Mouse (Mus musculus): ENCODE data around the gene Kif26b.

Kif26b gene

DNA sequence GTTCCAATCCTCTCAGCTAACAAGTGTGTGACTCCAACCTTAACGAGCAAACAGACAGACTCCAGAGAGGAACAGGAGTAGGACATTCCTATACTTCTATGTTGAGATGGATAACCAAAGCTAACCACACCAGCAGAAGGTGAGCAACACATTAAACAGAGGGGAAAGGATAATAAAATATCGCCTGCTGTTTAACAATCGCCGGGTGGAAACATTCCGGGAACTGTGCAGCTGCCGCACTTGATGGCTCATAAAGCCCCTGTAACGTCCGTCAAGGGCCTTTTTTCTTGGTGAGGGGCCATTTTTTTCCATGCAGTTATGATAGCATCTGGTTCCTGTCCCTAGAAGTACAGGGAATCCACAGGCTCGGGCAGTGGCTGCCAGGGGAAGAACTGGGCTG lies 204.1 kb downstream of the Kif26b start:
- no peak for DNase-seq

DNA sequence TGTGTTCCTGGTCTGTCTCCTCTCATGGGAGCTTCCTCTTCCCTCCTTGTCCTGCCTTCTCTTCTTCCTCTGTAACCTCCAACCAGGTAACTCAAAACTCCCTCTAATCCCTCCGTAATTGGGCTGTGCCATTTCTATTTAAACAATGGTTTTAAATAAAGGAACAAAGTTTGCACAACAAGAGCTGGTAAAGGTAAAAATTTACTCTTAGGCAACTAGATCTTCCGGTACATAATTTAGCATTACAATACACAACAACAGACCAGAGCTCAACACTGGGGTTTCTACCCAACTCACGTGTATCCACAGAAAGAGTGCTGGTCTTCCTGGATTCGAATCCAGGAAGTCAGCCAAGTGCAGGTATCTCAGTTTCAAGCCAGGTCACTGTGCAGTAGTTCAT lies 205.7 kb downstream of the Kif26b start:
- no peak for DNase-seq

DNA sequence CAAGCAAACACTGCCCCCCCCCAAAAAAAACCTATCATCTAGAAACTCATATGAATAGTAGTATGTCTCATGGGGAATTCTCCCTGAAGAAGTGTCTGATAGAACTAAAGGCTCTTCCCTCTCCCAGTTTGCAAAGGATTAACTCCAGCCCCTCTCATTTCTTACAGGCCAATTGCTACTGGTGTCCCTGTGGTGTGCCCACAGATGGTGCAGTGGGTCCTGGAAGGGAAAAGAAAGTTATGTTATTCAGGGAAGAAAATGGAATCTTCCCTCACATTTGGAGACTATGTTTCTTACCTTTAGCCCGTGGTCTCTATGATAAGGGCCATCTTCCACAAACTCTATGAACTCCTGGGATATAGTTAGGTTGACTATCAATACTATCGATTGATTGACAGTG lies 208.0 kb downstream of the Kif26b start:
- no peak for DNase-seq

DNA sequence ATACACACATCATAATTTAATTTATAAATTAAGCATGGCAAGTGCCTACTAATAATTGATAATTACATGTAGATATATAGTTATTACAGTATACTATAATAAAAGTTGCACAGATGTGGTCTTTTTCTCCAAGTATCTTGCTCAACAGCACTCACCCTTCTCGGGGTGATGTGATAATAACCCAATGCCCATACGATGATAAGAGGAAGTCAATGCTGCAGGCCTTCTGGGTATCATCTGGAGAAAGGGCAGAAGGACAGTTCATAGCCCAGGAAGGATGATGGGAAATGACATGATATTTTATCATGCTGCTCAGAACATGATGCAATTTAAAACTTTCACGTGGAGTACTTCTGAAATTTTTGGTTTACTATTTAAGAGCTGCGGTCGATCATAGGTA lies 214.9 kb downstream of the Kif26b start:
- no peak for DNase-seq

DNA sequence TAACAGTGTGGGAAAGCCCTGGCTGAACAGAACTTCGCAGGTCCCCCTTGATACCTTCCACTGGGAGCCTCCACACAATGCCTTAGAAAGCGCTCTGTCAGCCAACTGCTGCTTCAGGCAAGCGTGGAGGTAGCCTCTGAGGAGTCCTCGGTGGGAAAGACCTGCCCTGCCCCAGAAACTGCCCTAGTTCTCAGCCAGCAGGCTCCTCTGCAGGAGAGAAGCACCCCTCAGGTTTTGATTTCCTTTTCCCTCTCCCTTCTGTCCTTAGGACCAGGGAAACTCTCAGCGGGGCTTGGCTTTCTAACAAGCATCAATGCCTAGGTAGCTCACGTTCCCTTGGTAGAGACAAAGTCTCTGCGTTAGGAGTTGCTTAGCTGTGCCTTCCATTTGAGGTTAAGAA lies 215.6 kb downstream of the Kif26b start:
- DNase-seq: no peak

DNA sequence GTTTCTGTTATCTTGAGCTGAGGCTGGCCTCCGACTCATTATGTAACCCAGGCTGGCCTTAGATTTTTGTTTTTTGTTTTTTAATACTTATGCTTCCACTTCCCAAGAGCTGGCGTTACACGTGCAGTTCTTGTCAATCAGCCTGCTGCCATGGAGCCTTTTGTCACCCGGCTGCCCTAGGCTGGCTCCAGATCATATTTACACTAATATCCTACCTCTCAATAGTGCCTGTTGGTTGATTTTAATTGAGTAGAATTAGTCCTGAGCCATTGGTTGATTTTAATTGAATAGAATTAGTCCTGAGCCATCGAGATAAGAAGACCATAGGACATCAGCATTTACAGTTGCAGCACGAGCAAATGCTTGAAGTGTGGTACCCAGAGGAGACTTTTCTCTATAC lies 216.0 kb downstream of the Kif26b start:
- no peak for DNase-seq

DNA sequence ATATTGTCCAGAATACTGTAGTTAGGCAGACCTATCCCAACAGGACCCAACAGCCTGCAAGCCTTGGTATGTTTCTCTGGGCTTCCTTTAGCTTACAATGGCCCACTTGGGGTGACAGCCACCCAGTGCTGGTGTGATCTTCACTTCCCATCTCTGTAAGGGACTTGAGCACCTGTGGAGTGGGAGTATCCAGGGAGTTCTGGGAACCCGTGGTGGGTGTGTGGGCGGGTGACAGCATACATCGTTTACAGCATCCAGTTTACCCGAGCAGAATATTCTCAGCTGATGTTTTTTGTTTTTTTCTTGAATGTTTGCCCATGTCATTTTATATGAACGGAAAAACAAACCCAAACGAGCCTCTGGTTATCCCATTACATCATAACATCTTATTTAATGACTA lies 216.5 kb downstream of the Kif26b start:
- peak; percentile 75 for DNase-seq

DNA sequence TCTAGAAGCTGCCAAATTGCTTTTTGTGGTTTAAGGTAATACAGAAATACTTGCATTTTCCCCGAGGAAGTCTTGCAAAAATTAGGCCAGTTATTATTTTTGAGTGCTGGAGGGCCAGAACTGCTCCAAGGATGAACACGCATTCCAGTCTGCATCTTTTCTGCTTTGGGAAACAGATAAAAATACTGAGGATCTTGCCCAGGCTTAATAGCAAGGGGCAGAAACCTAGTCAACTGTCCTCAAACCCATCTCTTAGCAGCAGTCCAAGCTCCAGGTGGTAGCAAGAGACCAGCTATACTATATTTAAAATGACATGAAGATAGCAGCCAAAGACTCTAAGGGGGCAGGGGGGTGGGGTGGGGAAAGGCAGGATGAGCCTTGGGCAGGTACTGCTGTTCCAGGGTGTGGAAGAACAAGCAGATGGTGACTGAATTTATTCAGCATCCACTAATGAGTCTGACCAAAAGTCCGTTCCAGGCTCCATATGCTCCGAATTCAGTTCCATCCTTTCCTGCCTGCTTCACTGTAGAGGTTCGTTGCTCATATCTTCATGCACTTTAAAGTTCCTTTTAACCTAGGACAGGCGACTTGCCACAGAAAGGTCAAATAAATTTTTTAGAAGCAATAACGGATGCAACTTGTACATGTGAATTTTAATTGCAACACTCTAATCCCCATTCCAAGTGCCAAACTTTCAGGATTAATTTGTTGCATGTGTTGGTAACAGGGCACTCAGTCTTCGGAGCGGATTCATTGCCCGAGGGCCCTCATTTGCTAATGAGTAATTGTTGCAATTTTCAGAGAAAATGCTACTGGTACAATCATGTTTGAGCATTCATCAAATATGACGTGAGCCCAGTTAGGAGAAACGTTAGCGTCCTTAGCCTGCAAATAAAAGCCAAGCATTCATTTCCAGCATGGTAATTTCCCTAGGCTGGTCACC lies 218.6 kb downstream of the Kif26b start:
- DNase-seq: peak; percentile 13

DNA sequence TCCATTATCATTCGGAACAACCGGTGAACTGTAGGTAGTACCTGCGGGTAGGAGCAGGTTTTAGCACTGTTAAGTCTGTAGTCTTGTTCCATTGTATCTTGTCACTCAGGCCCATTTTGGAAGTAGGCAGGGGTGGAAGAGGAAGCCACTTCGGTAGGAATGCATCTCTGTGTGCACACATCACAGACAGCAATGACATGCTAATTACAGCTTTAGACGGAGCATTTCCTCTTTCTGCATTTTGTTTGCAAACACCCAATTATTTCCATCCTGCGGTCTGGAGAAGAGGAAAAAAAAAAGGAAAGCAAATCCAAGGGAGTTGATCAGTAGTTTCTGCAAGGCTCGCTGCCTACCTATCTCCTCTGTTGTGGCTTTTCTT lies 219.3 kb downstream of the Kif26b start:
- DNase-seq: no peak

DNA sequence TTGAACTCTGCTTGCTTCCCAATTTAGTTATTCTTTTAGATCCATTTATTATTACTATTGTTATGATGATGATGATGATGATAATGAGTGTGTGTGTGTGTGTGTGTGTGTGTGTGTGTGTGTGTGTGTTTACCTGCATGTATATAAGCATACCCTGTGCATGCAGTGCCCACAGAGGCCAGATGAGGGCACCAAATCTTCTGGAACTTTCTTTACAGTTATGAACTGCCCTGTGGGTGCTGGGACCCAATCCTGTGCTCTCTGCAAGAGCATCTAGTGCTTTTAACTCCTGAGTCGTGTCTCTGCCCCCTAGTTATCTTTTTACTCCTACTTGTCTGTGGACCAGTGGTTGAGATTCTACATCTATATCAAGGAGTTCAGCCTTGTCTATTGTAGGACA lies 219.7 kb downstream of the Kif26b start:
- no peak for DNase-seq

DNA sequence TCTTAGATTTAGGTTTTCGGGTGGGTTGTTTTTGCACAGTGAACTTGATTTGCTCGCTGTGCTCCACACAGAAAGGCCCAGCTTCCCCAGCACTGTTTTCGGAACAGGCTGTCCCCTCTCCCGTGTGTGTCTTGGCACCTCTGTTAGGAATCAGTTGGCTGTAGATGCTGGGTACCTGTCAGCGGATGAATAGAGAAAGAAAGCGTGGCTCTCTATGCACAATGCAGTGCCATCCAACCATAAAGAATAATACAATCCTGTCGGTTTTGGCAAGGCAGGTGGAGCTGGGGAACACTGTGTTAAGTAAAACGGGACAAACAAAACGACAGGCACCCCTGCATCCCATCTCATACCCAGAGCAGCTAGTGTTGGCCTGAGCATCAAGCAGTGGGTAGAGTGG lies 220.9 kb downstream of the Kif26b start:
- no peak for DNase-seq

DNA sequence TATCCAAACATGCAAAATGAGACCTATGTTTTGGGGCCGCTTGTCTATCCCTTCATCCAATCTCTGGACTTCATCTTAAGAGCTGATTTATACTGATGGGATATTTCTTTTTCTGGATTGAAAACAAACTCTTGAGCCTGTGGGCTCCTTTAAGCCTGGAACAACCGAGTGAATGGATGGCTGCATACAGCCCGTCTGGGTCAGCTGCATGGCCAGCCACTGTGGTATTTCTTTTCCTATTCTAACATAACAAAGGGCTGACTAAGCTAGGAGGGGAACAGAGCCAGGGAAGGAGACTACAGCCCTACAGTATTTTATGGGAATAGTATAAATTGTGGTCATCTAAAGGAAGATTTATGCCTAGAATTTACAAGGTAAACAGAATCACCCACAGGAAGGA lies 229.5 kb downstream of the Kif26b start:
- DNase-seq: no peak

DNA sequence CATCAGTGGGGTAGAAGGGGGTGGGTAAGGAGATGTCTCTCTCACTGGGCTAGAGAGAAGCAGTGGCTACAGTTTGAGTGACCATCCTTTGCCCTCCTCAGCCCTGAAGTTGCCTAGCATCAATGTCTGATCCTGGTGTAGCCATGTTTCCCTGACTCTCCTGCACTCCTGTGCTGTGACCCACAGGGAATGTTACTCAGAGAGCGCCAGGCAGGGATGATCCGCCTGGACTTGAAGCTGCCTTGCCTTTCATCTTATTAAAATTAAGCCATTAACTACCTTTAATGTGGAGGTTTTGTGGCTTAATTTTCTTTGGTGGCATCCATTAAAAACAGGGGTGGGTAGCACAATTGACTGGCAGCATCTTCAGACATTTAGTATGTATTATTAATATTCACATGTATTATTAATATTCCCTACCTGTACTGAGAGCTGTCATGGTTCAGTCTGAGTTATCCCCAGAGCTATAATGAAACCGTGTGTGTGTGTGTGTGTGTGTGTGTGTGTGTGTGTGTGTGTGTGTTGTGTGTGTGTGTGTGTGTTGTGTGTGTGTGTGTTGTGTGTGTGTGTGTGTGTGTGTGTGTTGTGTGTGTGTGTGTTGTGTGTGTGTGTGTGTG lies 233.3 kb downstream of the Kif26b start:
- no peak for DNase-seq

DNA sequence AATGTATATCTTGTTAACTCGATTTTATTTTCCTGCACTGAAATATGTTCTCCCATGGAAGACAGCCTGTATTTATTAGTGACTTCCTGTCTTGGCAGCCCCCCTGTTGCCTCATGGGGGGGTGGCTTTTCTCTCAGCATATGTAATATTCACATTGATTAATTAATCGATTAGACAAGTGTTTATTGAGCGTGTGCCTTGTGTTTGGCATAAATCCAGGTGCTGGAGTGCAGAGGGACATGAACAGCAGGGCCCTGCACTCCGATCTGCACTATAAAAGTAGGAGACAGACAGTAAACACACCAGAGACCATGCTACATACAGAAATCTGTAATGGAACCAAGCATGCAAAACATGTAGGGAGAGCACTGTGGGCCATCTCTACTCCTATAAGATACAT lies 236.0 kb downstream of the Kif26b start:
- no peak for DNase-seq

DNA sequence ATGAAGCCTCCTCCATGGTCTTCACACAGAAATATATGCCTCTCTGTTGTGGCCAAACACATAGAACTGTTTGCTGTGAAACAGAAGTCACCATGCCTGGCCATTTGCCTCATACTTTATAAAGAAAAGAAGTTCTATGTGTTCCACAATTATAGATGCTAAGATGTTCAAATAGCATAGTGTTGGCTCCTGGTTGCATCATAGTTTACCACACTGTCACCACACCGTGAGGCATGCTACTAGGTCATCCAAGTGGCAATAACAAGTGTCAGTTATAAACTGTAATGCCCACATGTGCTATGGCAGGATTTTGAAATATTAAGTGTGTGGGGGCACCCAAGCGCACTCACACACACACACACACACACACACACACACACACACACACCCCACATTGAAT lies 236.7 kb downstream of the Kif26b start:
- no peak for DNase-seq

DNA sequence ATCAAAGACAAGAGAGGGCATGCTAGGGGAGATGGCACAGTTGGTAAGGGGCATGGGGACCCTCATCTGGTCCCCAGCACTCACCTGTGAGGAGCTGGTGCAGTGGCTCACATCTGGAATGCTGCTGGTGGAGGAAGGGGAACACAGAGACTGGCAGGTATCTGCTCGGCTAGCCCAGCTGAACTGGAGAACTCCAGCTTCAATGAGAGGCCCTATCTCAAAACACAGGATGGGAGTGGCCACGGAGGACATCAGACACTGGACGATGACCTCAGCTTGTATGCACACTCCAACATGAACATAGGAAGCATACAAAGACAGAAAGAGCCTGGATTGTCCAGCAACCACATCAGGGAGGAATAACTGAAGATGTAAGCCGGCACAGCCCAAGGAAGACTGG lies 240.1 kb downstream of the Kif26b start:
- no peak for DNase-seq

DNA sequence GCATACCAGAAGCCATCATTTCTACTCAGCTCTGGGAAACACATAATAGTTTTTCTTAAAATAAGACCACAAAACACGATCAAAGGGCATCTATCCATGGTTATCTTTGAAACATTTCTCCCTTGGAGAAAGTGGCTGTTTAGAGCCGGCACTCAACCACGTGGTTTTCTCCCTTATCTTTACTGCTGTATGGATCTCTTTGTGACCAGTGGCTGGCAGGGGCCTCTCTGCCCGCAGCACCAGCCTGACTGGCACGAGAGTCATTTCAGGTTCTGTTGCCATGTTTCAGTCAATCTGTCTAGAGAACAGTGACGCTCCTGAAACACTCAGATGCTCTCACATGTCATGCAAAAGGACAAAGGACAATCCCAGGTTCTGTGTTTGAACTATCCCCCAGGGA lies 241.1 kb downstream of the Kif26b start:
- DNase-seq: no peak

DNA sequence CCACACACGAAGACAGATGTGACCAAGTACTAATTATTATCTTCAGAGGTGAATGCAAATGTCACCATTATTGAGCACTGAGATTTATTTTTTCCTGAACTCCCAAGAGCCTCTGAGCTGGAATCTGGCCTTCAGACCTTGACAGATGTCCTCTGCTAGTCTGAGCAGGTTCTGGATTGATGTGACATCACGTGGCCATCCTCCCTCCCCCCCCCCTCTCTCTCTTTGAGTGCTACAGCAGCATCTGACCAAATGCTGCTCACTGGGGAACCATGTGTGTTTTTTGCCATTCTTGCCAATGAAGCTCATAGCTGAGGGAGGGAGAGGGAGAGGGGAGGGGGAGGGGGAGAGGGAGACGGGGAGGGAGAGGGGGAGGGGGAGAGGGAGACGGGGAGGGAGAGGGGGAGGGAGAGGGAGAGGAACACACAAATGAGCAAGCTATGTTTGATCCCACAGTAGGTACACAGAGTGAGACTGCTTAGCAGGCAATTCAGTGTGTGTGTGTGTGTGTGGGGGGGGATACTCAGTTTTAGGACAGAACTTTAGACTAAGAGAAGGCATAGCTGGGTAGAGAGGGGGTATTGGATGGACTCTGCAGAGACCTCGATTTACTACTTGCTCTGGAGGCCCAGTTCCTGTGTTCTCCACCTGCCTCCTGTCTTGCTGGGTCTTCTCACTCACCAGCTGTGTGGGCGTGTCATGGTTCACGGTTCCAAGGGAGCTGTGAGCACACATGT lies 241.9 kb downstream of the Kif26b start:
- DNase-seq: no peak

DNA sequence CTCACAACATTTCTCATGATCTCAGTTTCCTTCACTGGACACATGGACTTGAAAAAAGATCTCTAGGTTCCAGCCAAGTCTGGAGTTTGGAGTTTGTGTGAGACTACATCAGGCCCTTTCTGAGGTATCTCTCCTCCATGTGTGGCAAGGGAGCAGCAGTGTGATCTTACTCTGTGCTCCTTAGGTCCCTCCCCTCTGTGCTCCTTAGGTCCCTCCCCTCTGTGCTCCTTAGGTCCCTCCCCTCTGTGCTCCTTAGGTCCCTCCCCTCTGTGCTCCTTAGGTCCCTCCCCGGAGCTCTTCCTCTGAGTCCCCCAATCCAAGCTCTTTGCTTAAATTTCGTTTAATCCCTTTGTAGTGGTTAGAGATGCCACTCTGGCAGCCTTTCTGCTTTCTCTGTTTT lies 250.8 kb downstream of the Kif26b start:
- no peak for DNase-seq

DNA sequence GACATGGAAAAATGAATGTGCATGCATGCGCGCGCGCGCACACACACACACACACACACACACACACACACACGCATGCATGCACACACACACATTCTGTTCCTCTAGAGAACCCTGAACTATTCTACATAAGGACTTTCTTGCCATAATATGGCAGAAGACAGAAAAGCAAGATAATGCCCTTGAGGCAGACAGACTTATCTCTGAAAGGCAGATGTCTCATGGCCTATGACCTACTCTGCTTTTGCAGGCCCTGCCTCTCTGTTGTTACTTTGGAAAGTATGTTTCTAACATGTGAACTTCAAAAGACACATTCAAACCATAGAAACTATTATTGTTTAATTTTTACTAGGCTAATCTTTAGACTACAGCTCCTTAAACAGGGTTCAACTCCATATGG lies 255.1 kb downstream of the Kif26b start:
- no peak for DNase-seq

DNA sequence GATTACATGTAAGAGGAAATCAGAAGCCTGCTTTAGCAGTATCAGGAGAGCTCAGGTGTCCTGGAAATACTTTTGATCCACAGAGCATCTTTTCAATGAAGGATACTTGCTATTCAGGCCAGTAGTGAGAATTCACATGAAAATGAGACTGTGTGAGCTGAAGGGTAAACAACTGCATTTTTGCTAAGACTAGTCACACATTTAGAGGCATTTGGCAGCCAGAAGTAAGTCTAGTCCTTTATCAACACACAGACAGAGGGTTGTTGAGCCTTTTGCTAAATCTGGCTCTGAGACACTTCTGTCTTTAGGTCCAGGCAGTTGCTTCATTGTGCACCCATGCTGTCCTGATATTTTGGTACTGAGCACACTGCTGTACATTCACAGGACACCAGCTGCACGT lies 262.3 kb downstream of the Kif26b start:
- DNase-seq: no peak

DNA sequence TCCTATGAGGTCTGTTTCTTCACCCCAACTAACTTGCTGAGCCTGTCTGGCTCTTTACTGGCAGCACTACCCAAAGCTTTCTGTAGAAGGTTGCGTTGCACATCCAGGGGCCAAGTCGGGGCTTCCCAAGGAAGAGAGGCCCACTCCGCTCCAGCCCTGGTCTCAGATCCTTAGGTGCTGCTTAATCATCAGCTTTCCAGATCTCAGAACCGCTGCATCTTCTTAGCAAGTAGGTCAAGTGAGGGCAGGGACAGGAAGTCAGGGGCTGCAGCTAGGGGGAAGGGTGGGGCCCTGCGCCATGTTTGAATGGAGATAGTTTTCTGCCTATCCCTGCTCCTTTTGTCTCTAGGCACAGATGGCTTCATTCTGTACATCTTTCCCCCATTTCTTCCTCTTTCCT lies 263.8 kb downstream of the Kif26b start:
- DNase-seq: no peak

DNA sequence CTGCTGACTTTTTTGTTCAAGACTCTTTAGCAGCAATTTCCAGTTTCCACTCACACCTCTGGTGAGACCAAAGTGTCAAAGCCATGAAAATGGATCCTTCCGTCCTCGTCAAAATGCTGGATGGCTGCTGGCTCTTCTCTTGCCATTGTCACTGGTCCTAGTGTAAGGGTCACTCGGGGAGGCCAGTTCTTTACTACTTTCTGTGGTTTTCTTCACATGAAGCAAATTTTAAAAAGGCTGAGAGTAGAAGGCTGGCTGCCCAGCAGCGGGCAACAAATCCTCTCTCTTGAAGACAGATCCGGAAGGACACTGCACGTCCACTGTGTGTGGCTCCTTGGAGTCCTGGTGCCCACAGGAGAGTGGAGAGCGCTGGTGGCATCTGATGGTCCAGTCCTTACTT lies 265.9 kb downstream of the Kif26b start:
- DNase-seq: no peak

DNA sequence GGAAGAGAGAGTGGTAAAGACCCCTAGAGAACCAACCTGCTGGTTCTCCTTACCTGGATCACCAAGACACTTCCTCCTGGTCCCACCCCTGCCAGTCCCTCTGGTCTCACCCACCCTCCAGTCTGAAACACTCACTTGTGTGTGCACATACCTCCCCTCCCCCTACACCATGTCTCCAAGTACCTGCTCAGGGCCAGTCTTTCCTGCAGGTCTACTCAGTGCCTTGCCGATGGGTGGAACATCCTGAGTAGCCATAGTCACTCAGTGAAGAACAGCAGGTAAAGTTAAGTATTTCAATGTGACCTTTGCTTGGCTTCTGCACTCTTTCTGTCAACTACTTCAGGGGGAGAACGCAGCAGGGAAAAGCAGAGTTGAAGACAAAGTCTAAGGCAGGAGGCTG lies 268.5 kb downstream of the Kif26b start:
- DNase-seq: no peak
